Mouse (Mus musculus) embryonic facial prominence, embryonic 13.5 days (tissue): ENCODE results near the gene Plekhs1. TPM values are rescaled to one million over a fixed set of nuclear protein-coding genes. Genes with fewer than 3 reads are reported as not detected.
A peak's percentile ranks its signal among the peaks of the same experiment; 100 is the strongest.

Experiments
- ATAC-seq: fragments of 200-750 bp; cut with Nextera tagmentation; 2 replicates; pipeline ENCODE4 v1.8.0; 2017; ENCODE audit warnings: low read depth; ENCODE audit not compliant: insufficient number of reproducible peaks, insufficient read depth, low FRiP score, low TSS enrichment
- H3K27ac ChIP-seq: fragments of 300-500 bp; sonication (generic); 2 replicates; pipeline ENCODE4 v1.5.1; 2015; ENCODE audit warnings: moderate library complexity, mild to moderate bottlenecking, inconsistent platforms
- H3K27me3 ChIP-seq: fragments of 300-500 bp; sonication (generic); 2 replicates; pipeline ENCODE4 v1.6.1; 2015; ENCODE audit warnings: mild to moderate bottlenecking, inconsistent platforms
- H3K36me3 ChIP-seq: fragments of 300-500 bp; sonication (generic); 2 replicates; pipeline ENCODE4 v1.6.1; 2015; ENCODE audit warnings: mild to moderate bottlenecking, inconsistent platforms
- H3K4me1 ChIP-seq: fragments of 300-500 bp; sonication (generic); 2 replicates; pipeline ENCODE4 v1.6.1; 2015; ENCODE audit warnings: inconsistent platforms
- H3K4me2 ChIP-seq: fragments of 300-500 bp; sonication (generic); 2 replicates; pipeline ENCODE4 v1.6.1; 2015; ENCODE audit warnings: moderate library complexity, mild to moderate bottlenecking, inconsistent platforms
- H3K4me3 ChIP-seq: fragments of 300-500 bp; sonication (generic); 2 replicates; pipeline ENCODE4 v1.5.1; 2015; ENCODE audit warnings: mild to moderate bottlenecking, inconsistent platforms
- H3K9ac ChIP-seq: fragments of 300-500 bp; sonication (generic); 2 replicates; pipeline ENCODE4 v1.6.1; 2015; ENCODE audit warnings: mild to moderate bottlenecking, inconsistent platforms
- H3K9me3 ChIP-seq: fragments of 300-500 bp; sonication (generic); 2 replicates; pipeline ENCODE4 v1.6.1; 2016; ENCODE audit warnings: inconsistent platforms
- WGBS: fragments of 180-500 bp; shearing (Covaris S2); methylation state at CpG from one replicate; pipeline ENCODE4 v1.1.7; 2015; ENCODE audit warnings: mixed read lengths; 5-methylcytosine and 5-hydroxymethylcytosine counted together
- polyA plus RNA-seq: library from polyadenylated mRNA; unstranded; fragments of >200 nt; fragmentation: Nextera tagmentation; extraction: Ambion mirVana; gene quantifications from 2 replicates; pipeline ENCODE4 v1.2.1, GENCODE M21; 2015

Plekhs1 gene
- polyA plus RNA-seq, 1 experiment from 2014 or later = 0.84 TPM

DNA sequence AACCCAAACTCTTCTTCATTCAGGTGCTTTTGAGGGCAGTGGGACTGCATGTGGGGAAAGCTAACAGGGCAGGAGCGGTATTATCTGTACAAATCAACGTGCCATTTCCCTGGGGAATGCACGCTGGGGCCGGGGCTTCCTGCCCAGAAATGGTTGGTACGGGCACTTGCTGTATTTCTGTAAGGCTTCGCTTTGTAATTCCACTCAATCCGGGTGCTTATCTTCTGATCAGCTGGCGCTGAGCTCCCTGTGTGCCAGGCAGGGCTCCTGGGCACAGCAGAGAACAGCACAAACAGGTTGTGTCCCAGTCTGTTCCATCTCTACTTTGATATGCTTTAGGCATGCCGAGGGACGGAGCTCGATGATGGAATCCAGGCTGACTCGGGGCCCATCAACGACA is 25.1 kb upstream of the Plekhs1 start:
- H3K27me3 ChIP-seq = no peaks in the 10 kb centered on the region
- no peak overlapping the region for H3K9ac ChIP-seq
- no peak overlapping the region for H3K4me3 ChIP-seq
- ATAC-seq = no peak
- no peak overlapping the region for H3K4me2 ChIP-seq
- H3K4me1 ChIP-seq = peaks cover 16% of the 10 kb centered on the region
- WGBS = 73% methylated on average over 13 of the region's 13 CpGs
- no peak overlapping the region for H3K27ac ChIP-seq
- no peaks in the 10 kb centered on the region for H3K9me3 ChIP-seq
- H3K36me3 ChIP-seq = peaks cover 30% of the 10 kb centered on the region

DNA sequence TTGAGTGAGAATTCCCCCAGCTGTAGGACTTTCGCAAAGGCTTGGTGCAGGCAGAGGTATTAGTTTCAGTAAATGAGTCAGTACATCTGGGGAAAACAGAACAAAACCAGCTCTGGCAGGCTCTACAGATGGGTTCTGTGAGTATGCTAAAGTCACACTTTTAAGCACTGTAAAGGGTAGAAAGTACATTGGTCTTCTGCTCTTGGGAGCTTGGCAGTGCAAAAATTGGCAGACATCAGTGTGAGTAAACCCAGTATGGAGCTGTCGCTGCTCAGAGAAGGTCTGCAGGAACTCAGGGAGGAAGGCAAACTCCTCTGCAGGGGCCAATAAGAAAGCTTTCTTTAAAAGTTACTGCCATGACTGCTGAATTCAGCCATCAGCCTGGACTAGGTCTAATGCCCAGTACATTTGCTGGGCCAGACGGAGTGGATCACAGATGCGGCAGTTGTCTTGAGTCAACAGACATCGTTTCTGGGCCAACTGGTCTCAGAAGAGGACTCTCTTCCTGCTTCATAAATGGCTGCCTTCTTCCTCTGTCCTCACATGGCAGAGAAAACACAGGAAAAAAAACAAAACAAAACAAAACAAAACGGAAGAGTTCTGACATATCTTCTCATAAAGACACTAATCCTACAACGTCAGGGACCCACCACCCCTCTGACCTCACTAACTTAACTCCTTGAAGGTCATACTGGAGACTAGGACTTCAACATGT is 22.9 kb upstream of the Plekhs1 start:
- peaks cover 30% of the 10 kb centered on the region for H3K36me3 ChIP-seq
- H3K27me3 ChIP-seq = no peaks in the 10 kb centered on the region
- no peak for ATAC-seq
- H3K4me2 ChIP-seq = no peak overlapping the region
- H3K4me1 ChIP-seq = peaks cover 9% of the 10 kb centered on the region; the same call in 1 of the 2 replicates
- H3K9me3 ChIP-seq = no peaks in the 10 kb centered on the region
- H3K9ac ChIP-seq = no peak overlapping the region
- H3K27ac ChIP-seq = peak overlapping the region; percentile 39
- WGBS = 77% methylated on average over 7 of the region's 7 CpGs
- H3K4me3 ChIP-seq = no peak overlapping the region

DNA sequence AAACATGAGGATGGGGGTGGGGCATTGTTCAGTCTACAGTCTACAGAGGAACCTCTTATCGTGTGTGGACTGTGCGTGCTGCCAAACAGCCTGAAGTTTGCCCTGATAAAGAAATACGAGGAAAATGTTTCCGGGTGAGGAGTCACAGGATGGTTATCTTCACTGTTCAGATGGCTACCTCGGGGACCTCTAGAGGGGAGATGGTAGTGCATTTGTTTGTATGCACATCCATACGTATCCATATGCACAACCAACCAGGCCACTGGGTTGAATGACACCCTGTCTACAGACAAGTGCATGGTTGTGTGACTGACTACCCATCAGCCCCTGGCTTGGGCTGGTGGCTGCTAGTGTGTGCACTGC is 22.4 kb upstream of the Plekhs1 start:
- no peak overlapping the region for H3K27ac ChIP-seq
- peaks cover 11% of the 10 kb centered on the region; the same call in 1 of the 2 replicates for H3K4me1 ChIP-seq
- no peak overlapping the region for H3K4me3 ChIP-seq
- peaks cover 27% of the 10 kb centered on the region for H3K36me3 ChIP-seq
- H3K27me3 ChIP-seq = no peaks in the 10 kb centered on the region
- H3K4me2 ChIP-seq = no peak overlapping the region
- no peaks in the 10 kb centered on the region for H3K9me3 ChIP-seq
- ATAC-seq = no peak
- H3K9ac ChIP-seq = no peak overlapping the region
- 91% methylated on average over 6 of the region's 6 CpGs for WGBS

DNA sequence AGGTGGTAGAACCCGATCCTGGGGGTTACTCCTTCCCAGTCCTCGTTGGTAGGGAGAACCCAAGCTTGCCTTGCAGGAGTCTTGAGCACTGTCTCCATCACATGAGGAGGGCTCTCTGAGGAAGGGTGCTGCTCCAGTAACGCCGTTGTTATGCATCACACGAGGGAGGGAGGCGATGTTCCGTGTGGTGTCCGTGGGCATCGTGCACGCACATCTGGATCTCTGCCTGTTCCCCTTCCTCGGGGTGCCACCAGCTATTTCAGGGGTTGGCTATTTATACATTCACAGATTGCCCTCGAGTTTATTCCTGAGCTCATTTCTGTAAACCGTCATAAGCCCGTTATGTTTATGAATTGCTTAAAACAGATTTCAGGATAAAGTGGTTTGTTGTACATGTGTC is 18.0 kb upstream of the Plekhs1 start:
- H3K27ac ChIP-seq = no peak overlapping the region
- peaks cover 10% of the 10 kb centered on the region for H3K36me3 ChIP-seq

DNA sequence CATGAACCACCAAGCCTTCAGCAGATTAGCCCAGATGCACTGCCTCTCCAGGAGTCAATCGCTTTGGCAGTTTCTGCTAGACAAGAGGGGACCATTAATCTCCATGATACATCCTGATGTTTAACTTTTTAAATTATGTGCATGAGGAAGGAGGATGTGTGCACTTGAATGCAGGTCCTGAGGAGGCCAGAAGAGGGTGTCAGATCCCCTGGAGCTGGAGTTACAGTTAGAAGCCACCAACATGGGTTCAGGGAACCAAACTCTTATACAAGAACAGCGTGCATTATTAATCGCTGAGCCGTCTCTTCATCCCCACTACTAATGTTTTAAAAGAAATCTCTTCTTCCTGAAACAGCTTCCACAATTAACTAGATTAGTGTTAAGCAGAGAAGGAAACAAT is 12.7 kb upstream of the Plekhs1 start:
- ATAC-seq = no peak
- H3K4me2 ChIP-seq = no peak overlapping the region
- no peak overlapping the region for H3K27ac ChIP-seq
- no peak overlapping the region for H3K4me3 ChIP-seq
- peaks cover 5% of the 10 kb centered on the region; the same call in 1 of the 2 replicates for H3K4me1 ChIP-seq
- H3K9ac ChIP-seq = no peak overlapping the region
- H3K9me3 ChIP-seq = no peaks in the 10 kb centered on the region
- WGBS = 93% methylated on average over 4 of the region's 4 CpGs
- H3K36me3 ChIP-seq = no peaks in the 10 kb centered on the region
- H3K27me3 ChIP-seq = no peaks in the 10 kb centered on the region

More for the DNA sequence above, 18.0 kb upstream of the Plekhs1 start:
- Histone ChIP-seq H3K9me3 (no peaks in the 10 kb centered on the region), H3K4me2 (no peak overlapping the region), H3K4me3 (no peak overlapping the region), H3K9ac (no peak overlapping the region), H3K27me3 (no peaks in the 10 kb centered on the region), H3K4me1 (peaks cover 10% of the 10 kb centered on the region; the same call in 1 of the 2 replicates)
- WGBS = 76% methylated on average over 14 of the region's 14 CpGs
- no peak for ATAC-seq

DNA sequence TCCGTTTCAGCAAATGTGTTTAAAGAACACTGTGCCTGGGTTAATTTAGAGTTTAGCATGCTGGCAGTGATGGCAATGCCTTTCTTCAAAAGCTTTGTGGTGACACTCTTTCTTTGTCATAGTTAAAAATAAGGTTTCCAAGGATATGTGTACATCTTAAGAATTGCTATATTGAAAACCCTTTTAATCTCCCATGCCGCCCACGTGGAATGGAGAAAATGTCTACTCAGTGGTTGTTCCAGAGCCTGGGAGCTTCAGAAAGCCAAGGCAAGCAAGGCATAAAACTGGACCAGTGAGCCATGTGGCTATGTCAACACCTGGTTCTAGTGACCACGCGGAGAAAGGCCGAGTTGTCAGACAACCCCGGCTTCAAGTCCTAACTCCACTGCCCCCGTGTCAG is 11.9 kb upstream of the Plekhs1 start:
- no peak for ATAC-seq
- H3K4me1 ChIP-seq = no peaks in the 10 kb centered on the region
- no peak overlapping the region for H3K4me3 ChIP-seq
- no peaks in the 10 kb centered on the region for H3K36me3 ChIP-seq
- H3K27me3 ChIP-seq = no peaks in the 10 kb centered on the region
- 85% methylated on average over 8 of the region's 8 CpGs for WGBS
- no peaks in the 10 kb centered on the region for H3K9me3 ChIP-seq
- H3K27ac ChIP-seq = no peak overlapping the region
- no peak overlapping the region for H3K4me2 ChIP-seq
- no peak overlapping the region for H3K9ac ChIP-seq

DNA sequence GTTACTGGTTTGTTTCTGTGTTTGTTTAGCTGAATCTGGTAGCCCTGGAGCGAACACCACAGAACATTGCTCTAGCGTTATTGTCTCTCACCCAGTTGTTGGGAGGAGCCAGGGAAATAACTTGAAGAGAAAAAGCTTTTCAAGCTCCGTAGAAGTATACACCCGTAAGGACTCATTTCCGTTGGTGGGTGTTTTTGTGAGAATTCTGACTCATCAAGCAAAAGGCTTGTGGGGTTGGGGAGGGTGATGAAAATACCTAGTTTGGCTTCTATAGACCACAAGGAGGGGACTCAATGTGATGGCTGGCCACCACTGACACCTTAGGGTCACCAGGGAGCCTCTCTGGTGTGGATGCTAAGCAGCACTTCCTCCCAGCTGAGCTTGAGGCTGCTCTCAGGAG is 10.5 kb upstream of the Plekhs1 start:
- Histone ChIP-seq H3K4me3 (no peak overlapping the region), H3K4me1 (no peaks in the 10 kb centered on the region), H3K9ac (no peak overlapping the region), H3K27me3 (no peaks in the 10 kb centered on the region), H3K9me3 (no peaks in the 10 kb centered on the region), H3K36me3 (no peaks in the 10 kb centered on the region), H3K4me2 (no peak overlapping the region), H3K27ac (no peak overlapping the region)
- 85% methylated on average over 5 of the region's 5 CpGs for WGBS
- ATAC-seq = no peak

DNA sequence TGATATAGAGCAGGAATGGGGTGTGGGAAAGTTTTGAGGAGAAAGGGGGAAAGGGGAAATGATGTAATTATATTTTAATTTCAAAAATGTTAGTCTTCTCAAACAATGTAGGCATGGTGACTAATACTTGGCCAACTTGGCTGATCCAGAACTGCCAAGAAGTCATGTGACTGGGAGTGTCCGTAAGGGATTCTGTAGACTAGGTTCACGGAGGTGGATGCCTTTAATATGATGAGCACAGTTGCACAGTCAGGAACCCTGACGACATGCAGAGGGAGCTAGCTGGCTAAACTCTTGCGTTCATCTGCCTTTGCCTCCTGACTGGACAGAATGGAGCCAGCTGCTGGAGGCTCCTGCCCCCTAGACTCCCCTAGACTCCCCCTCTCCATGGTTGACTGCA is 9.6 kb upstream of the Plekhs1 start:
- no peaks in the 10 kb centered on the region for H3K9me3 ChIP-seq
- no peaks in the 10 kb centered on the region for H3K27me3 ChIP-seq
- H3K36me3 ChIP-seq = no peaks in the 10 kb centered on the region
- H3K4me1 ChIP-seq = no peaks in the 10 kb centered on the region
- ATAC-seq = no peak
- no peak overlapping the region for H3K9ac ChIP-seq
- no peak overlapping the region for H3K4me3 ChIP-seq
- WGBS = 86% methylated on average over 4 of the region's 4 CpGs
- no peak overlapping the region for H3K4me2 ChIP-seq
- no peak overlapping the region for H3K27ac ChIP-seq

DNA sequence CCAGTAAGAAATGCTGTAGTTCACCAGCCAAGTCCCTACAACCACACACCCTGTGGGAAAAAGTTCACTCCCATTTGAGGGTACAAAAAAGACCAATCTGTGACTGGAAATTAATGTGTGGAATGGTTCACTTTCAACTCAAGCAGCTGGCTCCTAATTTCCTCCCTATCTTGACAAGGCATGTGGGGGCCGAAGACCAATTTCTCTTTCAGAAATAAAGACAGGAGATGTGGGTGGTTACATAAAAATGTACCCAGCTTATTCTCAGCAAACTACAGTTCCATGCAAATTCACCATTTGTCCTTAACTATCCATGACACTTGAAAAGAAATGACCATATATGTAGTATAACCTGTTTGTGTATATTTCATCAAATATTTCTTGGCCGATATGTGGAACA is 9.0 kb upstream of the Plekhs1 start:
- ATAC-seq = no peak
- H3K36me3 ChIP-seq = no peaks in the 10 kb centered on the region
- no peaks in the 10 kb centered on the region for H3K9me3 ChIP-seq
- no peak overlapping the region for H3K4me2 ChIP-seq
- H3K27ac ChIP-seq = no peak overlapping the region
- H3K9ac ChIP-seq = no peak overlapping the region
- no peak overlapping the region for H3K4me3 ChIP-seq
- H3K4me1 ChIP-seq = peaks cover 2% of the 10 kb centered on the region
- WGBS = 93% methylated on average over 2 of the region's 2 CpGs
- H3K27me3 ChIP-seq = no peaks in the 10 kb centered on the region

DNA sequence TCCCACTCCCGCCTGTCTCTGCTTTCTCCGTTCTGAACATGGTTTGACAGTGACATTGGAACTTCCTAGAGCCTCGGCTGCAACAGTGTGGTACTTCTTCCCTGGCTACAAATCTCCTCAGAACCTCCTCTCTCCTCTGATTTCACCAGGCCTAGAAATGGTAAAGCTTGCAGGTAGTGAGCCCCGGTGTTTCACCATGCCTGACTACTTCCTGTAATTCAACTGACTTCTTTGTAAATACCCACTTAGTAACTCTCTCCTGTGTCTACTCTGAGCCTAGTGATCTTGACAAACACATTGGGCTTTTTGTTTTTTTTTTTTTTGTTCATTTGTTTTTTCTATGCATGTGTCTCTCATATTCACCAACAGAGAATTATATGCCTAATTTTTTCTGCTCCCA is 6.6 kb upstream of the Plekhs1 start:
- no peak for ATAC-seq
- WGBS = 73% methylated on average over 4 of the region's 4 CpGs
- H3K36me3 ChIP-seq = no peaks in the 10 kb centered on the region
- no peaks in the 10 kb centered on the region for H3K27me3 ChIP-seq
- no peak overlapping the region for H3K4me2 ChIP-seq
- H3K4me3 ChIP-seq = no peak overlapping the region
- H3K27ac ChIP-seq = no peak overlapping the region
- no peak overlapping the region for H3K9ac ChIP-seq
- H3K4me1 ChIP-seq = peaks cover 11% of the 10 kb centered on the region
- H3K9me3 ChIP-seq = no peaks in the 10 kb centered on the region

DNA sequence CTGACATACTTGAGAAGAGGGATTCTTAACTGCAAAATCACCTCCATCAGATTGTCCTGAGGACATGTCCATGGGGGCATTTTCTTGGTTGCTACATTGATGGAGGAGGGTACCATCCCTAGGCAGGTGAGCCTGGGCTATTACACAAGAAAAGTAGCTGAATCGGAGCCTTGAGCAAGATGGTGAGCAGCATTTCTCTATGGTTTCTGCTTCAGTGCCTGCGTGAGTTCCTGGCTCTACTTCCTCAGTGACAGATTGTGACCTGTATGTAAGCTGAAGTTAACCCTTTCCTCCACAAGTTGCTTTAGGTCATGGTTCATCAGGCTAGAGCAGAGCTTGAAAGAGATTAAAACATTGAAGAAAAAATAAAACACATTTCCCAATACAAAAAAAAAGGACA is 6.1 kb upstream of the Plekhs1 start:
- Histone ChIP-seq H3K9me3 (no peaks in the 10 kb centered on the region), H3K9ac (no peak overlapping the region), H3K4me3 (no peak overlapping the region), H3K27ac (no peak overlapping the region), H3K4me1 (peaks cover 15% of the 10 kb centered on the region), H3K27me3 (no peaks in the 10 kb centered on the region), H3K4me2 (no peak overlapping the region), H3K36me3 (no peaks in the 10 kb centered on the region)
- ATAC-seq = no peak
- WGBS = 45% methylated on average over 2 of the region's 2 CpGs

DNA sequence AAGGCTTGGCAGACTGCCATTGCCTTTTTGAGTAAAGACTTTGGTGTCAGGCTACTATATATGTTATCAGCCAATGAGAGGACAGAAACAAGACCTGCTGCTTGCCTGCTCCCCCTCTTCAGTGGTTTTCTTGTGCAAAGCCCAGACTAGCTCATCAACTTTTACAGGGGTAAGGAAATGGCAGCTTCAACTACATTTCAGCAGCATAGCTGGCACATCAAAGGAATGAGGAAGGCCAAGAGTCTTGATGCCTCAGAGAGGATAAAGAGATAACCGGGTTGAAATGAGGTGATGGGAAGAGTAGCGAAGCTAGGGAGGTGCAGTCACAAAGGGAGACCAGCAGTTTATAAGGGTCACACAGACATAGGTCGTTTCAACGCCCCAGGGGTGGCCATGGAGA is 3.9 kb upstream of the Plekhs1 start:
- Histone ChIP-seq H3K4me2 (no peak overlapping the region), H3K9ac (no peak overlapping the region), H3K4me3 (no peak overlapping the region), H3K9me3 (no peaks in the 10 kb centered on the region), H3K27ac (no peak overlapping the region; the same call in 1 of the 2 replicates), H3K4me1 (peaks cover 19% of the 10 kb centered on the region), H3K36me3 (no peaks in the 10 kb centered on the region), H3K27me3 (no peaks in the 10 kb centered on the region)
- ATAC-seq = no peak; the same call in 1 of the 2 replicates
- WGBS = 87% methylated on average over 4 of the region's 4 CpGs
